Mouse (Mus musculus) MEL (cell line): Measurements from ENCODE around the gene Ston2. TPM values are rescaled to one million over a fixed set of nuclear protein-coding genes. Genes with fewer than 3 reads are reported as not detected.

Experiments used
- DNase-seq: peaks from one replicate; pipeline ENCODE4 v3.0.0; 2011; ENCODE audit warnings: low read depth, low spot score
- H3K27ac ChIP-seq: 2 replicates; pipeline ENCODE4 v1.5.1; 2012; ENCODE audit warnings: low read depth, mild to moderate bottlenecking, control low read depth, low read length, moderate library complexity; ENCODE audit not compliant: control insufficient read depth
- H3K27me3 ChIP-seq, 2 experiments: fragments of 150-350 bp in 1 of 2; sonication (generic) in 1 of 2; 2 replicates each; pipeline ENCODE4 v1.6.1; 2012; ENCODE audit warnings: low read length in 2 of 2, mild to moderate bottlenecking in 2 of 2, improper control_type of control experiment in 1 of 2, moderate library complexity in 1 of 2; ENCODE audit not compliant: insufficient read depth in 2 of 2, control insufficient read depth in 1 of 2
- H3K36me3 ChIP-seq, 2 experiments: 2 replicates each; pipeline ENCODE4 v1.6.1; 2012 to 2014; ENCODE audit warnings: low read length in 2 of 2, improper control_type of control experiment in 1 of 2, inconsistent platforms in 1 of 2, mild to moderate bottlenecking in 1 of 2; ENCODE audit not compliant: insufficient read depth in 2 of 2, control insufficient read depth in 1 of 2
- H3K4me1 ChIP-seq, 2 experiments: fragments of 150-350 bp in 1 of 2; sonication (generic) in 1 of 2; 2 replicates each; pipeline ENCODE4 v1.6.1; 2012; ENCODE audit warnings: low read length in 2 of 2, improper control_type of control experiment in 1 of 2, mild to moderate bottlenecking in 1 of 2; ENCODE audit not compliant: insufficient read depth in 2 of 2, control insufficient read depth in 1 of 2
- H3K4me3 ChIP-seq, 2 experiments: fragments of 150-350 bp in 1 of 2; sonication (generic) in 1 of 2; 2 replicates each; pipeline ENCODE4 v1.5.1; 2012; ENCODE audit warnings: low read depth in 2 of 2, low read length in 2 of 2, mild to moderate bottlenecking in 2 of 2, moderate library complexity in 2 of 2, control low read depth in 1 of 2, improper control_type of control experiment in 1 of 2; ENCODE audit not compliant: control insufficient read depth in 1 of 2, insufficient read depth in 1 of 2
- H3K79me2 ChIP-seq: 2 replicates; pipeline ENCODE4 v1.6.1; 2012; ENCODE audit warnings: mild to moderate bottlenecking, low read length, moderate library complexity; ENCODE audit not compliant: control insufficient read depth, poor library complexity, insufficient read depth
- H3K9ac ChIP-seq: 2 replicates; pipeline ENCODE4 v1.6.1; 2012; ENCODE audit warnings: low read depth, mild to moderate bottlenecking, control low read depth, low read length, moderate library complexity; ENCODE audit not compliant: control insufficient read depth, poor library complexity, severe bottlenecking
- H3K9me3 ChIP-seq: fragments of 150-350 bp; sonication (generic); replicated peaks from 2 replicates; pipeline ENCODE4 v1.6.1; 2012; ENCODE audit warnings: mild to moderate bottlenecking, low read length, improper control_type of control experiment, moderate library complexity; ENCODE audit not compliant: insufficient read depth
- CHD1 ChIP-seq: IDR thresholded peaks from 2 replicates; pipeline ENCODE4 v1.6.1; 2012; ENCODE audit warnings: low read depth, mild to moderate bottlenecking, inconsistent platforms, low read length, improper control_type of control experiment
- CHD2 ChIP-seq: IDR thresholded peaks from 2 replicates; pipeline ENCODE4 v1.6.1; 2011; ENCODE audit warnings: low read length, improper control_type of control experiment
- CTCF ChIP-seq, 3 experiments: IDR thresholded peaks in 2 of 3; conservative IDR thresholded peaks in 1 of 3; 2 replicates each; pipeline ENCODE4 v1.5.1; 2011 to 2012; ENCODE audit warnings: low read length in 3 of 3, low read depth in 2 of 3, mild to moderate bottlenecking in 2 of 3, improper control_type of control experiment in 1 of 3, inconsistent platforms in 1 of 3, mixed read lengths in 1 of 3, moderate library complexity in 1 of 3; ENCODE audit not compliant: control insufficient read depth in 1 of 3, insufficient read depth in 1 of 3, poor library complexity in 1 of 3, severe bottlenecking in 1 of 3
- ELF1 ChIP-seq: IDR thresholded peaks from 2 replicates; pipeline ENCODE4 v1.6.1; 2014; ENCODE audit warnings: low read depth, mild to moderate bottlenecking, inconsistent platforms, low read length, improper control_type of control experiment, moderate library complexity
- EP300 ChIP-seq, 2 experiments: IDR thresholded peaks; 2 replicates each; pipeline ENCODE4 v1.6.1; 2011; ENCODE audit warnings: improper control_type of control experiment in 2 of 2, low read length in 2 of 2, low read depth in 1 of 2, mild to moderate bottlenecking in 1 of 2
- ETS1 ChIP-seq: IDR thresholded peaks from 2 replicates; pipeline ENCODE4 v1.6.1; 2012; ENCODE audit warnings: low read depth, mild to moderate bottlenecking, inconsistent platforms, low read length, improper control_type of control experiment, moderate library complexity
- GATA1 ChIP-seq: IDR thresholded peaks from 2 replicates; pipeline ENCODE4 v1.6.1; 2011; ENCODE audit warnings: low read depth, low read length, improper control_type of control experiment
- HCFC1 ChIP-seq: IDR thresholded peaks from 2 replicates; pipeline ENCODE4 v1.6.1; 2012; ENCODE audit warnings: low read depth, mild to moderate bottlenecking, inconsistent platforms, low read length, improper control_type of control experiment, moderate library complexity
- JUND ChIP-seq: IDR thresholded peaks from 2 replicates; pipeline ENCODE4 v1.6.1; 2011; ENCODE audit warnings: low read depth, mild to moderate bottlenecking, improper control_type of control experiment, low read length
- MAFK ChIP-seq: IDR thresholded peaks from 2 replicates; pipeline ENCODE4 v1.6.1; 2011; ENCODE audit warnings: low read depth, mild to moderate bottlenecking, low read length, improper control_type of control experiment, borderline replicate concordance
- MAZ ChIP-seq: IDR thresholded peaks from 2 replicates; pipeline ENCODE4 v1.6.1; 2012; ENCODE audit warnings: low read depth, mild to moderate bottlenecking, inconsistent platforms, low read length, improper control_type of control experiment
- MXI1 ChIP-seq: IDR thresholded peaks from 2 replicates; pipeline ENCODE4 v1.6.1; 2011; ENCODE audit warnings: mild to moderate bottlenecking, low read depth, low read length, improper control_type of control experiment
- NELFE ChIP-seq: IDR thresholded peaks from 2 replicates; pipeline ENCODE4 v1.6.1; 2011; ENCODE audit warnings: low read depth, low read length, improper control_type of control experiment
- POLR2AphosphoS2 ChIP-seq: IDR thresholded peaks from 2 replicates; pipeline ENCODE4 v1.6.1; 2011; ENCODE audit warnings: low read length, improper control_type of control experiment
- SIN3A ChIP-seq: IDR thresholded peaks from 2 replicates; pipeline ENCODE4 v1.6.1; 2012; ENCODE audit warnings: low read length, improper control_type of control experiment, inconsistent platforms
- SMC3 ChIP-seq: IDR thresholded peaks from 2 replicates; pipeline ENCODE4 v1.6.1; 2011; ENCODE audit warnings: low read depth, low read length, improper control_type of control experiment
- TCF12 ChIP-seq: IDR thresholded peaks from 2 replicates; pipeline ENCODE4 v1.6.1; 2014; ENCODE audit warnings: low read depth, mild to moderate bottlenecking, inconsistent platforms, low read length, improper control_type of control experiment, moderate library complexity
- UBTF ChIP-seq: IDR thresholded peaks from 2 replicates; pipeline ENCODE4 v1.6.1; 2012; ENCODE audit warnings: low read depth, mild to moderate bottlenecking, inconsistent platforms, low read length, improper control_type of control experiment, moderate library complexity, borderline replicate concordance; ENCODE audit not compliant: insufficient read depth
- USF1 ChIP-seq: IDR thresholded peaks from 2 replicates; pipeline ENCODE4 v1.6.1; 2014; ENCODE audit warnings: low read depth, mild to moderate bottlenecking, inconsistent platforms, low read length, improper control_type of control experiment, moderate library complexity
- ZC3H11A ChIP-seq: IDR thresholded peaks from 2 replicates; pipeline ENCODE4 v1.6.1; 2012; ENCODE audit warnings: low read depth, mild to moderate bottlenecking, inconsistent platforms, low read length, improper control_type of control experiment
- ZMIZ1 ChIP-seq: IDR thresholded peaks from 2 replicates; pipeline ENCODE4 v1.6.1; 2012; ENCODE audit warnings: low read depth, mild to moderate bottlenecking, inconsistent platforms, low read length, improper control_type of control experiment, moderate library complexity
- polyA plus RNA-seq, 2 experiments: library from polyadenylated mRNA; stranded (reverse) in 1 of 2; unstranded in 1 of 2; fragments of >175 nt in 1 of 2; fragments of >200 nt in 1 of 2; gene quantifications; 2 replicates each; pipeline versions ENCODE4 v1.2.1 to v1.2.4; 2012; ENCODE audit warnings: low replicate concordance in 2 of 2, low read depth in 1 of 2; ENCODE audit not compliant: insufficient read length in 2 of 2, insufficient read depth in 1 of 2, missing spikeins in 1 of 2
- total RNA-seq: library from RNA; depleted of rRNA; stranded (reverse); fragments of 300-350 nt; gene quantifications from 2 replicates; pipeline ENCODE4 v1.2.3, GENCODE M21; 2012; rRNA removed

The Ston2 gene
- not detected in 2 replicates for total RNA-seq
- not detected for polyA plus RNA-seq

- H3K27ac ChIP-seq: no peak within 1 kb of the TSS
- 0 out of 4 replicates have a peak, but pooled peaks cover 0 to 4% of the 10 kb centered on the region in 2 experiments for H3K4me1 ChIP-seq
- H3K27me3 ChIP-seq: no peaks in the 10 kb centered on the region; a peak in 1 of 4 replicates
- TF ChIP-seq CHD1 (no peak), HCFC1 (no peak), ETS1 (no peak), TCF12 (no peak), USF1 (no peak), GATA1 (no peak), CTCF (IDR thresholded peaks at IDR 0.05 in 2 of 3, conservative IDR thresholded peaks at IDR 0.05 in 1 of 3; ENCODE audit: control insufficient read depth in 1 of 3, insufficient read depth in 1 of 3, low read depth in 2 of 3, low read length in 3 of 3, poor library complexity in 1 of 3, severe bottlenecking in 1 of 3) (no peak), MAFK (no peak), JUND (no peak), ZMIZ1 (no peak)
- DNase-seq: no peak
- H3K9ac ChIP-seq: no peak within 1 kb of the TSS
- no peaks in the 10 kb centered on the region for H3K9me3 ChIP-seq
- H3K36me3 ChIP-seq: no peaks in the 10 kb centered on the region
- H3K79me2 ChIP-seq: no peaks in the 10 kb centered on the region
- H3K4me3 ChIP-seq: no peak within 1 kb of the TSS
These were observed at the start of gene Ston2 for GRCm38 (mm10) chr12:91787959-91788437. TSS of gene Ston2 (minus strand) at chr12:91788387.

GRCm38 (mm10) chr12:91837401-91838065 is 49.3 kb upstream of the Ston2 start:
- Histone ChIP-seq H3K27ac (no peak overlapping the region), H3K4me3 (no peak overlapping the region), H3K36me3 (peaks cover 0 to 6% of the 10 kb centered on the region in 2 experiments; a peak in 2 of 4 replicates), H3K79me2 (no peaks in the 10 kb centered on the region), H3K27me3 (no peaks in the 10 kb centered on the region), H3K4me1 (no peaks in the 10 kb centered on the region), H3K9me3 (no peaks in the 10 kb centered on the region), H3K9ac (no peak overlapping the region)
- DNase-seq: no peak
- TF ChIP-seq ZC3H11A: no peak
- TF ChIP-seq MAZ: no peak
- no peak for TF ChIP-seq UBTF
- TF ChIP-seq ZMIZ1: no peak
- TF ChIP-seq SIN3A: no peak
- no peak for TF ChIP-seq EP300 (IDR thresholded peaks at IDR 0.05; ENCODE audit: low read depth in 1 of 2, low read length in 2 of 2)
- TF ChIP-seq SMC3: no peak
- TF ChIP-seq NELFE: no peak
- no peak for TF ChIP-seq MXI1
- TF ChIP-seq ELF1: no peak
- no peak for TF ChIP-seq POLR2AphosphoS2
- no peak for TF ChIP-seq CHD2
